Mouse (Mus musculus) bone marrow, adult 2 months (tissue): ENCODE data around the gene Xdh. TPM values are rescaled to one million over a fixed set of nuclear protein-coding genes. Genes with fewer than 3 reads are reported as not detected.

ENCODE experiments used
- H3K27ac ChIP-seq: fragments of 200-500 bp; 2 replicates; pipeline ENCODE4 v1.5.1; 2012; ENCODE audit warnings: low read depth, mild to moderate bottlenecking, control low read depth, inconsistent platforms, low read length; ENCODE audit not compliant: control insufficient read depth, poor library complexity, insufficient read depth
- H3K4me1 ChIP-seq: fragments of 200-500 bp; 2 replicates; pipeline ENCODE4 v1.6.1; 2011; ENCODE audit warnings: low read length; ENCODE audit not compliant: control insufficient read depth, insufficient read depth
- H3K4me3 ChIP-seq: fragments of 200-500 bp; replicated peaks from 2 replicates; pipeline ENCODE3; 2011; ENCODE audit warnings: mild to moderate bottlenecking, low read depth, low read length, control low read depth; ENCODE audit not compliant: control insufficient read depth
- CTCF ChIP-seq: fragments of 200-500 bp; IDR thresholded peaks from 2 replicates; pipeline ENCODE4 v1.5.1; 2011; ENCODE audit warnings: low read length, control low read depth; ENCODE audit not compliant: control insufficient read depth, insufficient read depth
- POLR2A ChIP-seq: fragments of 200-500 bp; IDR thresholded peaks from 2 replicates; pipeline ENCODE4 v1.6.1; 2011; ENCODE audit warnings: low read depth, mild to moderate bottlenecking, control low read depth, low read length, borderline replicate concordance; ENCODE audit not compliant: control insufficient read depth
- WGBS: fragments of 180-500 bp; shearing (Covaris S2); methylation state at CpG from one replicate; pipeline ENCODE4 v1.1.7; 2018; 5-methylcytosine and 5-hydroxymethylcytosine counted together
- polyA plus RNA-seq: library from polyadenylated mRNA; stranded (reverse); fragments of >200 nt; gene quantifications from 2 replicates; pipeline ENCODE4 v1.2.4, GENCODE M21; 2011; ENCODE audit warnings: low replicate concordance; ENCODE audit not compliant: missing spikeins, insufficient read depth, insufficient read length

Xdh gene
- polyA plus RNA-seq, 1 experiment: 114 TPM

GRCm38 (mm10) chr17:73905043-73905750, 44.8 kb downstream of the Xdh start:
- Histone ChIP-seq H3K4me3 (no peak overlapping the region), H3K27ac (no peak overlapping the region), H3K4me1 (no peaks in the 10 kb centered on the region)
- TF ChIP-seq CTCF: no peak
- no peak for TF ChIP-seq POLR2A
- WGBS: 35% methylated on average over 7 of the region's 7 CpGs

GRCm38 (mm10) chr17:73903121-73903520, 46.9 kb downstream of the Xdh start:
- TF ChIP-seq CTCF (no peak), POLR2A (no peak)
- WGBS: 94% methylated on average over 1 of the region's 1 CpGs
- H3K4me3 ChIP-seq: no peak overlapping the region
- no peak overlapping the region for H3K27ac ChIP-seq
- no peaks in the 10 kb centered on the region for H3K4me1 ChIP-seq

- Histone ChIP-seq H3K27ac (no peak overlapping the region), H3K4me1 (no peaks in the 10 kb centered on the region), H3K4me3 (no peak overlapping the region)
- TF ChIP-seq POLR2A: no peak
- TF ChIP-seq CTCF: no peak
- 15% methylated on average over 5 of the region's 5 CpGs for WGBS
Measured at GRCm38 (mm10) chr17:73902234-73902636, 47.8 kb downstream of the Xdh start.

GRCm38 (mm10) chr17:73894399-73894798, 55.6 kb downstream of the Xdh start:
- TF ChIP-seq CTCF (no peak), POLR2A (no peak)

GRCm38 (mm10) chr17:73893822-73894221, 56.2 kb downstream of the Xdh start:
- TF ChIP-seq CTCF: no peak
- no peak for TF ChIP-seq POLR2A
- no peak overlapping the region for H3K4me3 ChIP-seq
- H3K27ac ChIP-seq: peak overlapping the region; percentile 46; the same call in 1 of the 2 replicates
- no peaks in the 10 kb centered on the region; the same call in 1 of the 2 replicates for H3K4me1 ChIP-seq
- WGBS: 19% methylated on average over 4 of the region's 4 CpGs

More at GRCm38 (mm10) chr17:73894399-73894798, 55.6 kb downstream of the Xdh start:
- no peaks in the 10 kb centered on the region; the same call in 1 of the 2 replicates for H3K4me1 ChIP-seq
- H3K27ac ChIP-seq: no peak overlapping the region
- 67% methylated on average over 5 of the region's 5 CpGs for whole genome bisulfite sequencing
- no peak overlapping the region for H3K4me3 ChIP-seq

GRCm38 (mm10) chr17:73893207-73893606, 56.8 kb downstream of the Xdh start:
- H3K4me3 ChIP-seq: no peak overlapping the region
- TF ChIP-seq CTCF: no peak
- TF ChIP-seq POLR2A: no peak
- no peaks in the 10 kb centered on the region; the same call in 1 of the 2 replicates for H3K4me1 ChIP-seq
- 6% methylated on average over 10 of the region's 10 CpGs for WGBS
- H3K27ac ChIP-seq: no peak overlapping the region

GRCm38 (mm10) chr17:73891590-73891989, 58.4 kb downstream of the Xdh start:
- WGBS: 66% methylated on average over 1 of the region's 1 CpGs
- no peak for TF ChIP-seq CTCF
- no peak for TF ChIP-seq POLR2A
- Histone ChIP-seq H3K4me3 (no peak overlapping the region), H3K27ac (no peak overlapping the region), H3K4me1 (no peaks in the 10 kb centered on the region; the same call in 1 of the 2 replicates)

GRCm38 (mm10) chr17:73886071-73886785, 63.8 kb downstream of the Xdh start:
- Histone ChIP-seq H3K27ac (no peak overlapping the region), H3K4me3 (no peak overlapping the region), H3K4me1 (no peaks in the 10 kb centered on the region)
- 86% methylated on average over 25 of the region's 25 CpGs for WGBS
- no peak for TF ChIP-seq CTCF

- 34% methylated on average over 12 of the region's 12 CpGs for WGBS
- TF ChIP-seq CTCF (no peak), POLR2A (no peak)
- Histone ChIP-seq H3K27ac (no peak overlapping the region), H3K4me1 (no peaks in the 10 kb centered on the region), H3K4me3 (no peak overlapping the region)
Measured at GRCm38 (mm10) chr17:73883332-73883731, 66.7 kb downstream of the Xdh start.
